Mouse (Mus musculus) ZHBTc4 (cell line): ENCODE measurements around the gene Traf3ip3.

Experiments used
- DNase-seq: peaks from one replicate; pipeline ENCODE4 v3.0.0-alpha.2; 2011; ENCODE audit warnings: low read depth, low spot score

Gene Traf3ip3

GRCm38 (mm10) chr1:193201383-193201778, at the start of gene Traf3ip3:
Traf3ip3 (minus strand) TSS chr1:193201703.
- DNase-seq: no peak

DNA sequence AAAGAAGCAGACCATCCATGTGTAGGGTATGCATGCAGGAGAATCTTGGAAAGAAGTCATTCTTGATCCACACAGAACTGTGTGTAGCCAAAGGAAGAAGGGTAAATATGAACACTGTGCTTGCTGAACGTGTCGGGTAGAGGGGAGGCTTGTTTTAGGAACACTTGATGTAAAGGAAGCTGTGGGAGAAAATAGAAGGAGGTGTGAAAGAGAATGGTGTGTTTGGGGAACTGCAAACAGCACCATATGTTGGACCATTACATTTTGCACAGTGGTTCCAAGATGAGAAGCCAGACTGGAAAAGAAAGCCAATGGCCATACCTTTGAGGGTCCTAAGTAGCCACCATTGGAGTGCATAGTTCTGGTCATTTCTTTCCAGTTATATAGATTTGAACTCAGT, 48.5 kb upstream of the Traf3ip3 start:
- DNase-seq: no peak

DNA sequence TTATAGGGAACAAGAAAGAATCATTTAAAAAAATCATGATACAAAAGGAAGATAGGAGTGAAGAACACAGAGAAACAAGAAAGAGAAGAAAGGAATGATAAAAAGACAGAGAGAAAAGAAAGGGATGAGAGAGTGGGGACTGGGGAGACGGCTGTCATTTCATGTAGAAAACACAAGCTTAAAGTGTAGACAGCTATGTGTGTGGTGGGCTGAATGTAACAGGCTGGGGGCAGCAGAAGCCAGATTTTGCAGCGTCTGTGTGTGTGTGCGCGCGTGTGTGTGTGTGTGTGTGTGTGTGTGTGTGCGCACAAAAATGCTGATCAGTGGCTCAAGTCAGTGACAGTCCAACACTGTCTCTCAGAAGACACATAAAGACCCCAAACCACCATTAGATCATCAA, 42.7 kb upstream of the Traf3ip3 start:
- DNase-seq: no peak

GRCm38 (mm10) chr1:193243571-193244193, 42.2 kb upstream of the Traf3ip3 start:
- DNase-seq: no peak

GRCm38 (mm10) chr1:193242863-193243262, 41.4 kb upstream of the Traf3ip3 start:
- DNase-seq: no peak

GRCm38 (mm10) chr1:193242238-193242637, 40.7 kb upstream of the Traf3ip3 start:
- no peak for DNase-seq

- no peak for DNase-seq
Measured at GRCm38 (mm10) chr1:193241436-193241835, 39.9 kb upstream of the Traf3ip3 start.

DNA sequence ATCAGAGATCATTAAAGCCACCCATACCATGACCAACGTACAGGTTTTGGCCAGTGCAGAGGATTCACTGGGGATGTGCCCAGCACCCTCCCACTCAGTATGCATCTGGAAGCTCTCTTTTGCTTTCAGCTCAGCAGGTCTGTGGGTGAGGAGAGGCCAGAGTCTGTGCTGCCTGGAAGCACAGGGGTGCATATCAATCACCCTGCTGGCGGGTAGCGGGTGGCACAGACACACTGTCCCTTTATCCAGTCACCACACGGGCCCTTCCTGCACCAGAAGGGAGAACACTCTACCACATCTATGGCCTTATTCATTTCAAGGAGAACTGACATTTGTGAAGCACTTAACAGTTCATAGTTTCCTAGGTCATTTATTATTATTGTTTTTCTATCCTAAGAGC, 36.9 kb upstream of the Traf3ip3 start:
- no peak for DNase-seq

DNA sequence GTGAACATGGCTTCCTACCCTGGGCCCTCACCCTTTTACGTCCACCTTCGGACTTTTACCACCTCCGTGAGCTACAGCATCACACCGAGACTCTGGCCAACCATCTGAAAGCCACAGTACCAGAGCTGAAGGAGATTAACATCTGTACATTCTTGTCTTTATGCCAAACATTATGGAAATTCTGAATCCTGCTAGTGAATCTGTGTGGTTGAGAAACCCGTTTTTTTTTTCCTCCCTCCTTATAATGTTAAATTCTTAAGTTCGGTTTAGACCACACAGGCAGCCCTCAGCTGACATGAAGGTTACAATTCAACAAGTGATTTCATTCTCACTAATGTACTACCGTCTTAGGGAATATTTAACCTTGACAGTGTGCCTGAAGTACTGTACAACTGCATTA, 33.4 kb upstream of the Traf3ip3 start:
- DNase-seq: no peak

DNA sequence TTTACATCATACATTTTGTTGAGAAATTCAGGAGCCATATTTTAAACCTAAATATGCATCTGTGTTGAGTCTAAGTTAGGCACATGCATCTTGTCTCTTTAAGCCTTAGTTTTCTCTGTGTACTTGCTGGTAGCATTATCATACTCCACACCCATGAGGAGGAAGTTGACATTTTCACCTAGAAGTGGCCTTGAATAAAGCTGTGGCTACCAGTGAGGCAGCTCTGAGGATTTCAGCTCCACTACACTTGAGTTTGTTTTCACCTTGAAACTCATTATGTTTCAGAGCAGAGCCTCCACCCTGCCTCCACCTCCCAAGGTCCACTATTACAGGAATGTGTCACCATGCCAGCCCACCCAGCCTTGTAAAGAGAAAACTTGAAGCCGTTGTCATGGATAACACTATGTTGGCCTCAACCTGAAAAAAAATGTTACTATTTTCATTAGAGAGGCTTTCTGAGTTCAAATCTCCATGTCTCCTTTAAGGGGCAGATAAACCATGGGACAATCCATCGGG, 32.7 kb upstream of the Traf3ip3 start:
- DNase-seq: no peak

- no peak for DNase-seq
Measured at GRCm38 (mm10) chr1:193232732-193233131, 31.2 kb upstream of the Traf3ip3 start.

GRCm38 (mm10) chr1:193230935-193231334, 29.4 kb upstream of the Traf3ip3 start:
- DNase-seq: no peak

GRCm38 (mm10) chr1:193230531-193230930, 29.0 kb upstream of the Traf3ip3 start:
- no peak for DNase-seq

DNA sequence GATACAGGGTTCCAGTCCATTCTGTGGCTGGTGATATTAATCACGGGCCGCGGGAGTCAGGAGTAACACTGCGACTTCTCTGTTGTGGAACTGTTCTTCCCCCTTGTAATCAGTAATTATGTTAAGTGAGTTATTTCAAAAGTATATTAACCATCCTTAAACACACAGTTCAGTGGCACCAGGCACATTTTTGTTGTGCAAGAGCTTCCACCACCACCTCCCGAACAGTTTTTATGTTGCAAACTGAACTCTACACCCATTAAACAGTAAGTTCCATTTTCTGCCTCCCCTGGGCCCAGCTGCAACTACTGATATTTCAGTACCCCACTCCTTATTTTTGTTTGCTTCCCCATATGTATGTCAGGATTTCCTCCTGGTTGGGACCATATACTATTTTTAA, 28.1 kb upstream of the Traf3ip3 start:
- DNase-seq: no peak

DNA sequence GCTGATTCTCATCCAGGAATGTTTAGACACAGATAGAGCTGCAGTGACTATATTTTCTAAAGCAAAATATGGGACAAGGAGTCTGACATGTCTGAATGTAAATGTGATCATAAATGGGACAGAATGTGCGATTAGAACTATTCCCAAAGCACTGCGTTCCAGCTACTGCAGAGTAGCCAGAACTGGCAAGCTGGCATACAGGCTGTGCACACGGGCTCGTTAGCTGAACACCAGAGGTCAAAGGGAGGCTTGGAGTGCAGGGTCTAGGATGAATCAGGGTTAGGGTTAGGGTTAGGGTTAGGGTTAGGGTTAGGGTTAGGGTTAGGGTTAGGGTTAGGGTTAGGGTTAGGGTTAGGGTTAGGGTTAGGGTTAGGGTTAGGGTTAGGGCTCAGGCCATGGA, 26.0 kb upstream of the Traf3ip3 start:
- DNase-seq: no peak

DNA sequence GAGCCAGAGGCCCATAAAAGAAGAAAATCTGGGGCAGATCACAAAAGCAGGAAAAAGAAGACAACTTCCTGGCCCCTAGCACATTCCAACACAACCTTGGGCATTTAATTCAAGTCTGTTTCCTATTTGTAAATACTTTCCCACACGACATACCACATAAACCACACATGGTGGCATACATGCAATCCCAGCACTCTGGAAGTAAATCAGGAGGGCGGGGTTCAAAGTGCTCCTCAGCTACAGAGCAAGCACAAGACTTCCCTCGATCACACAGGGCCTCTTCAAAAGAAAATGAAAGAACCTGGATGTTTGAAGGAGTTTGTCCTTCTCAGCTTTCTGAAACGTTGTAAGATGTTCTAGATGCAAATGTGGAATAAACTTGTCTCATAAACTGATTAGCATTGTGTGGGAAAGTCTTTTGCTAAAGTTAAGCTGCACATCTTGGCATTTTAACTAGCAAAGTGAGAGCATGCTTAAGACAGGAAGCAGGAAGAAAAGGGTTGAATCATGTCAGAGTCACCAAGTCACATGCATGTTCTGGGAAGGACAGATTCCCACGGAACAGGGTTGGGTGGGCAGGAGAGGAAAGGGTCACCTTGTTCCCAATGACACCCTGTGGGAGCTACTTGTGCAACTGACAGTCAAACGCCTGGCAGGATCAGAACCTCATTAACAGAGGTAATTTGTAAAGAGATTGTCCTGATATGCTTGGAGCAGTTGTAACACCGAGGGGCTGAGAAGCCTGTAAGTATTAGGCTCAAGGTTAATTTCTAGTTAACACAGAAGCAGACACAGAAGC, 25.4 kb upstream of the Traf3ip3 start:
- no peak for DNase-seq

DNA sequence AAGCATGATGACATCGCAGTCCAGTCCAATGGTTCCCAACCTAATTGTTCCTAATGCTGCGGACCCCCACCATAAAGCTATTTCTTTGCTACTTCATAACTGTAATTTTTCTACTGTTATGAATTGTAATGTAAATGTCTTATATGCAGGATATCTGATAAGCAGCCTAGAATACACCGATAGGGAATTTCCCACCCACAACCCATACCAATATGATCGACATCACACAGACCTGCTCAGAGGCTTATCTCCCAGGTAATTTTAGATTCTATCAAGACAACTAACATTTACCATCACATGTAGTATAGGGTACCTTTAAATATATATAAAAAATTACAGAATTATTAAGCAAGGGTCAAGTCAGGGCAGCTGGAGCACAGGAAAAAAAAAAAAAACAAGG, 24.6 kb upstream of the Traf3ip3 start:
- DNase-seq: no peak

- DNase-seq: no peak
Measured at GRCm38 (mm10) chr1:193225531-193225930, 24.0 kb upstream of the Traf3ip3 start.

DNA sequence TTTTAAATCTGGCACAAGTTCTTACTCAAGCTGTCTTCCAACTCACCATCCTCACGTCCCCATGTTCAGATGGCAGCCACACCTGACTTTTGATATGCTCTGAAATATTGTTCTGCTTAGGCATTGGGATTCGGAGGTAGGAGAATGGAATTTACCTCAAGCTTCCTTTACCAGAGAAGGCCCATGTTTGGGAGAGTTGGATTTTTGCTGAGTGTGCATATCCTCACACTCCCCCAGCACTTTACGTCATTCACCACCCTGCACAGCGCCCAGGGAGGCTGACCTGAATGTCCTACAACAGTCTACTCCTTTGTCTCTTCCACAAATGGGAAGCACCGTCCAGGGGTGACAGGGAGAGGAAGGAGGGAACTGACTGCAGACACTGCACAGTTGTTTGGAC, 18.9 kb upstream of the Traf3ip3 start:
- DNase-seq: no peak

DNA sequence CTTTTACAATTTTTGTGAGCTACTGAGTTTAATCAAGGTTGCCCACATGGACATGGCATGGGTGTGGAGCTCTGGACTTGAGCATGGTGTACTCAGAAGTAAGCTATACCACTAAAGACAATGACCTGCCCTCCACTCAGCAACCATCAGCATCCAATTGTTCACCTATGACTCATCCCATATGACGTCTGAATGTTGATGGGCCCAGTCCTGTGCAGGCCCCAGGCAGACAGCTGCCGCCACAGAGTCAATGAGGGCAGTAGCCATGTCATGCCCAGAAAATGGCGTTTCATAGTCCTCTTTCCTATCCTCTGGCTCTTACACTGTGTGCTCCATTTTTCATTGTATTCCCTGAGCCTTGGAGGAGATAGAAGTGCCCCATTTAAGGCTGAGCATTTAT, 14.5 kb upstream of the Traf3ip3 start:
- no peak for DNase-seq

GRCm38 (mm10) chr1:193214053-193214452, 12.6 kb upstream of the Traf3ip3 start:
- DNase-seq: no peak

- DNase-seq: no peak
Measured at GRCm38 (mm10) chr1:193211371-193211770, 9.9 kb upstream of the Traf3ip3 start.

DNA sequence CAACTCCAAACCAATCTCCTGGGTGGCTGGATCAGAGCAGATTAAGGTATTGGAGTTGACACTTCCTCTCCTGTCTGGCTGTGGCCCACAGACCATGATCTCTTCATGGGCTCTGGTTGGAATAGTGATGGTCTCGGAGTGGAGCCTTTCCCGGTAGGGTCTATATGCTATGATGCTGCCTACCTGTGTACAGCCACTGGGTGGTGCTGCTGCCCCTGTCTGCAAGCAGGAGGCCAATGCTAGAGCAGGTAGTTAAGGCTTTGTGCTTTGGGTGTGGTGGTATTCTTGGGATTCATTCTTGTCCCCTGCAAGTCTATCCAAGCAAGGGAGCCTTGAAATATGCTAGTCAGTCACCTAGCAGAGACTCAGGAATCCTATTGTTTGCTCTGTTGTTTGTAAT, 6.7 kb upstream of the Traf3ip3 start:
- peak; percentile 79 for DNase-seq
